Mouse (Mus musculus) embryonic fibroblast, embryonic 13.5 days (primary cell): Measurements from ENCODE around the gene Car7.
"Not testable (repeated sequence)": the region's sequence is repeated elsewhere in the genome, so short reads cannot be mapped to it uniquely, and the experiment has no call there.

Source experiments
- CTCF ChIP-seq: IDR thresholded peaks from 2 replicates; pipeline ENCODE4 v1.5.1; 2011; ENCODE audit warnings: mild to moderate bottlenecking, control low read depth, low read length, moderate library complexity, borderline replicate concordance; ENCODE audit not compliant: insufficient read depth
- POLR2A ChIP-seq: IDR thresholded peaks from 2 replicates; pipeline ENCODE4 v1.6.1; 2011; ENCODE audit warnings: low read depth, mild to moderate bottlenecking, control low read depth, low read length, moderate library complexity

DNA sequence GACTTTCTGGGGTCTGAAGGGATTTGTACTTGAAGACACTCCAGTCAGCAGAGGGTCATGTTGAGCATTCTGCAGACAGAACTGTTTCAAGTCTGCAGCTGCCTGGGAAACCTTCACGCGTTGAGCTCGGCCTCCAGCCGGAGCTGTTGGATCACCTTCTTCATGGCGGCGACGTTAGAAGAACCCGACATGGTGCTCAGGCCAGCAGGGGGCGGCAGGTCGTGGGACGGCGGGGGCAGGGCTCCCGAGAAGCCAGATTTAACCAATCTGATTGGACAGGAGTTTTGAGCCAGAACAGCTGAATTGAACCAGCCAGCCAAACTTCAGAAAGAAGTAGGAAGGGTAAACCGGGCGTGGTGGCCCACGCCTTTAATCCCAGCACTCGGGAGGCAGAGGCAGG is 43.1 kb downstream of the Car7 start:
- not testable (repeated sequence) for TF ChIP-seq POLR2A, CTCF
